Mouse (Mus musculus): ENCODE data around the gene Tmem184c. TPM values are rescaled to one million over a fixed set of nuclear protein-coding genes. Genes with fewer than 3 reads are reported as not detected.

Gene Tmem184c
- total and polyA plus RNA-seq, 3 experiments = 25.1 to 53.2 (median 29.5) TPM

GRCm38 (mm10) chr8:77623677-77624209, 13.2 kb upstream of the Tmem184c start:
- no peak overlapping the region for H3K27ac ChIP-seq (ENCODE audit: insufficient read depth, low read depth)
- in situ Hi-C loops (cut with MboI; ENCODE audit: low pct_ligation_motif_present, low pct_unique_long_range_greater_than_20kb, low sequenced_read_pairs) = no loop called here

GRCm38 (mm10) chr8:77617916-77618315, 7.4 kb upstream of the Tmem184c start:
- no peak overlapping the region for H3K4me2 ChIP-seq (ENCODE audit: insufficient read depth, low read depth, poor library complexity, severe bottlenecking)
- no peaks in the 10 kb centered on the region for H3K9me3 ChIP-seq (replicated peaks; ENCODE audit: low read length)
- H3K4me3 ChIP-seq (replicated peaks in 1 of 3; ENCODE audit: low read depth in 2 of 3, low read length in 2 of 3, poor library complexity in 1 of 3) = no peak overlapping the region
- in situ Hi-C loops (cut with MboI; ENCODE audit: low pct_ligation_motif_present, low pct_unique_long_range_greater_than_20kb, low sequenced_read_pairs) = no loop called here
- DNase-seq (ENCODE audit: extremely low read depth) = peak; percentile 51
- H3K4me1 ChIP-seq (ENCODE audit: control insufficient read depth in 1 of 2, insufficient read depth in 2 of 2) = no peaks in the 10 kb centered on the region
- H3K36me3 ChIP-seq (replicated peaks in 1 of 2; ENCODE audit: control insufficient read depth in 1 of 2, insufficient read depth in 1 of 2, low read length in 1 of 2) = no peaks in the 10 kb centered on the region
- H3K27ac ChIP-seq (ENCODE audit: insufficient read depth, low read depth) = no peak overlapping the region
- H3K27me3 ChIP-seq (replicated peaks) = no peaks in the 10 kb centered on the region
- no peaks in the 10 kb centered on the region for H3K79me2 ChIP-seq (replicated peaks; ENCODE audit: control insufficient read depth, extremely low read depth, insufficient read depth, poor library complexity, severe bottlenecking)
- dilution Hi-C loops (cut with MboI; ENCODE audit: extremely low pct_ligation_motif_present, extremely low pct_unique_long_range_greater_than_20kb, low sequenced_read_pairs) = no loop called here
- TF ChIP-seq MEF2A (IDR thresholded peaks at IDR 0.05; ENCODE audit: borderline replicate concordance, low read depth, low read length) (no peak), SMC3 (IDR thresholded peaks at IDR 0.05; ENCODE audit: low read depth, low read length) (peak; percentile 43), CTCF (conservative IDR thresholded peaks at IDR 0.05 in 1 of 2, IDR thresholded peaks at IDR 0.05 in 1 of 2; ENCODE audit: low read depth in 2 of 2, low read length in 2 of 2) (peak; percentile 29 to 60; a peak in 2 of 4 replicates), RAD21 (IDR thresholded peaks at IDR 0.05; ENCODE audit: low read depth, low read length) (peak; percentile 24)
- H3K9ac ChIP-seq (ENCODE audit: insufficient read depth, low read depth) = no peak overlapping the region

More at GRCm38 (mm10) chr8:77623677-77624209, 13.2 kb upstream of the Tmem184c start:
- Histone ChIP-seq H3K4me3 (replicated peaks in 1 of 3; ENCODE audit: low read depth in 2 of 3, low read length in 2 of 3, poor library complexity in 1 of 3) (no peak overlapping the region), H3K4me2 (ENCODE audit: insufficient read depth, low read depth, poor library complexity, severe bottlenecking) (no peak overlapping the region), H3K4me1 (ENCODE audit: control insufficient read depth in 1 of 2, insufficient read depth in 2 of 2) (peaks cover 0 to 5% of the 10 kb centered on the region in 2 experiments; a peak in 2 of 4 replicates), H3K9ac (ENCODE audit: insufficient read depth, low read depth) (no peak overlapping the region), H3K9me3 (replicated peaks; ENCODE audit: low read length) (no peaks in the 10 kb centered on the region), H3K79me2 (replicated peaks; ENCODE audit: control insufficient read depth, extremely low read depth, insufficient read depth, poor library complexity, severe bottlenecking) (no peaks in the 10 kb centered on the region), H3K27me3 (replicated peaks) (no peaks in the 10 kb centered on the region), H3K36me3 (replicated peaks in 1 of 2; ENCODE audit: control insufficient read depth in 1 of 2, insufficient read depth in 1 of 2, low read length in 1 of 2) (no peaks in the 10 kb centered on the region)
- dilution Hi-C loops (cut with MboI; ENCODE audit: extremely low pct_ligation_motif_present, extremely low pct_unique_long_range_greater_than_20kb, low sequenced_read_pairs) = no loop called here
- no peak for TF ChIP-seq CHD1 (IDR thresholded peaks at IDR 0.05; ENCODE audit: low read depth, low read length)
- no peak for TF ChIP-seq KAT2A (IDR thresholded peaks at IDR 0.05; ENCODE audit: insufficient replicate concordance, low read length)
- no peak for TF ChIP-seq ZC3H11A (IDR thresholded peaks at IDR 0.05; ENCODE audit: low read depth, low read length)
- no peak for DNase-seq (ENCODE audit: extremely low read depth)

GRCm38 (mm10) chr8:77609621-77610020, 877 bp downstream of the Tmem184c start:
- Histone ChIP-seq H3K4me1 (ENCODE audit: control insufficient read depth in 1 of 2, insufficient read depth in 2 of 2) (peaks cover 5 to 18% of the 10 kb centered on the region in 2 experiments), H3K9me3 (replicated peaks; ENCODE audit: low read length) (peaks cover 2% of the 10 kb centered on the region), H3K27me3 (replicated peaks) (no peaks in the 10 kb centered on the region), H3K9ac (ENCODE audit: insufficient read depth, low read depth) (peak overlapping the region; percentile 51), H3K4me2 (ENCODE audit: insufficient read depth, low read depth, poor library complexity, severe bottlenecking) (peak overlapping the region; percentile 81), H3K79me2 (replicated peaks; ENCODE audit: control insufficient read depth, extremely low read depth, insufficient read depth, poor library complexity, severe bottlenecking) (peaks cover 10% of the 10 kb centered on the region), H3K4me3 (replicated peaks in 1 of 3; ENCODE audit: low read depth in 2 of 3, low read length in 2 of 3, poor library complexity in 1 of 3) (peak overlapping the region; percentile 81 to 96 (median 91)), H3K27ac (ENCODE audit: insufficient read depth, low read depth) (no peak overlapping the region), H3K36me3 (replicated peaks in 1 of 2; ENCODE audit: control insufficient read depth in 1 of 2, insufficient read depth in 1 of 2, low read length in 1 of 2) (peaks cover 8 to 19% of the 10 kb centered on the region in 2 experiments)
- dilution Hi-C loops (cut with MboI; ENCODE audit: extremely low pct_ligation_motif_present, extremely low pct_unique_long_range_greater_than_20kb, low sequenced_read_pairs) (no loop called here), in situ Hi-C loops (cut with MboI; ENCODE audit: low pct_ligation_motif_present, low pct_unique_long_range_greater_than_20kb, low sequenced_read_pairs) (no loop called here)
- TF ChIP-seq ZMIZ1 (IDR thresholded peaks at IDR 0.05; ENCODE audit: low read depth, low read length) (no peak), IRF4 (IDR thresholded peaks at IDR 0.05; ENCODE audit: low read depth, low read length) (no peak), ELF1 (IDR thresholded peaks at IDR 0.05; ENCODE audit: low read depth, low read length) (no peak), UBTF (IDR thresholded peaks at IDR 0.05; ENCODE audit: low read depth, low read length) (no peak), ETS1 (conservative IDR thresholded peaks at IDR 0.05; ENCODE audit: low read depth, low read length) (no peak), GABPA (IDR thresholded peaks at IDR 0.05; ENCODE audit: insufficient replicate concordance, low read depth, low read length) (no peak), POLR2AphosphoS2 (IDR thresholded peaks at IDR 0.05; ENCODE audit: low read depth, low read length) (no peak), TBP (conservative IDR thresholded peaks at IDR 0.05; ENCODE audit: low read depth, low read length) (no peak), JUN (IDR thresholded peaks at IDR 0.05; ENCODE audit: insufficient read depth, low read depth, low read length) (no peak), CHD1 (IDR thresholded peaks at IDR 0.05; ENCODE audit: low read depth, low read length) (no peak), HCFC1 (IDR thresholded peaks at IDR 0.05; ENCODE audit: low read depth, low read length) (no peak), NRF1 (IDR thresholded peaks at IDR 0.05; ENCODE audit: low read depth, low read length) (no peak), JUND (conservative IDR thresholded peaks at IDR 0.05; ENCODE audit: low read depth, low read length) (no peak), CTCF (conservative IDR thresholded peaks at IDR 0.05 in 1 of 2, IDR thresholded peaks at IDR 0.05 in 1 of 2; ENCODE audit: low read depth in 2 of 2, low read length in 2 of 2) (no peak), ZKSCAN1 (IDR thresholded peaks at IDR 0.05; ENCODE audit: borderline replicate concordance, low read depth, low read length) (no peak), POLR2A (IDR thresholded peaks at IDR 0.05; ENCODE audit: low read depth, low read length) (no peak), CHD2 (IDR thresholded peaks at IDR 0.05; ENCODE audit: low read length) (no peak), SIN3A (IDR thresholded peaks at IDR 0.05; ENCODE audit: low read length) (no peak), BHLHE40 (IDR thresholded peaks at IDR 0.05; ENCODE audit: low read depth, low read length) (no peak)
- DNase-seq (ENCODE audit: extremely low read depth) = no peak

Data from CH12.LX (cell line).